Mouse (Mus musculus): Measurements from ENCODE around the gene Grb14. TPM values are rescaled to one million over a fixed set of nuclear protein-coding genes. Genes with fewer than 3 reads are reported as not detected.

The Grb14 gene
- polyA plus RNA-seq, 1 experiment from 2014 or later: 8.8 TPM

DNA sequence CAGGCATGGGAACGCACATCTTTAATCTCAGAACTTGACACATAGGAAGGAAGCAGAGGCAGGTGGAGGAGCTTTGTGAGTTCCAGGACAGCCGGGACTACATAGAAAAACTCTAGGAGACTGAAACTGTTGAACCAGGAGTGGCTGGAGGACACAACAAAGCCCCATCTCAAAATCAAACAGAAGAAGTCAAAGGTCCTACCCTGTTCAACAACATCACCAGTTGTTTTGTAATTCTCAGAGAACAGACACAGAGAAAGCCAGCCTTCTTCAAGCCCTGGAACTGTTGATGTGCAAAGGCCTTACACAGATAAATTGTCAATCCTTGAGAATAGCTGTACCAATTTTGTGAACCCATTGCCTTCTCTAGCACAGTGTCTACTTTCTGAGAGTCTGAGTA is 29.7 kb downstream of the Grb14 start:
- no peak for ATAC-seq (ENCODE audit: insufficient read depth, low FRiP score, low TSS enrichment)
- H3K4me3 ChIP-seq (ENCODE audit: low read depth, low read length): no peak overlapping the region
- no peak overlapping the region for H3K27ac ChIP-seq (ENCODE audit: low read depth, low read length)
- WGBS: 80% methylated on average over 2 of the region's 2 CpGs
- no peak overlapping the region for H3K9ac ChIP-seq (ENCODE audit: low read length)
- no peaks in the 10 kb centered on the region for H3K9me3 ChIP-seq (ENCODE audit: control insufficient read depth, low read length)
- H3K4me1 ChIP-seq (ENCODE audit: control insufficient read depth, insufficient read depth, low read length): no peaks in the 10 kb centered on the region
- no peaks in the 10 kb centered on the region for H3K36me3 ChIP-seq (ENCODE audit: control insufficient read depth, insufficient read depth, low read length)
- no peaks in the 10 kb centered on the region for H3K27me3 ChIP-seq (ENCODE audit: control insufficient read depth, insufficient read depth, low read length)
- H3K4me2 ChIP-seq (ENCODE audit: low read depth): no peak overlapping the region
- no peak for DNase-seq (ENCODE audit: low spot score)

DNA sequence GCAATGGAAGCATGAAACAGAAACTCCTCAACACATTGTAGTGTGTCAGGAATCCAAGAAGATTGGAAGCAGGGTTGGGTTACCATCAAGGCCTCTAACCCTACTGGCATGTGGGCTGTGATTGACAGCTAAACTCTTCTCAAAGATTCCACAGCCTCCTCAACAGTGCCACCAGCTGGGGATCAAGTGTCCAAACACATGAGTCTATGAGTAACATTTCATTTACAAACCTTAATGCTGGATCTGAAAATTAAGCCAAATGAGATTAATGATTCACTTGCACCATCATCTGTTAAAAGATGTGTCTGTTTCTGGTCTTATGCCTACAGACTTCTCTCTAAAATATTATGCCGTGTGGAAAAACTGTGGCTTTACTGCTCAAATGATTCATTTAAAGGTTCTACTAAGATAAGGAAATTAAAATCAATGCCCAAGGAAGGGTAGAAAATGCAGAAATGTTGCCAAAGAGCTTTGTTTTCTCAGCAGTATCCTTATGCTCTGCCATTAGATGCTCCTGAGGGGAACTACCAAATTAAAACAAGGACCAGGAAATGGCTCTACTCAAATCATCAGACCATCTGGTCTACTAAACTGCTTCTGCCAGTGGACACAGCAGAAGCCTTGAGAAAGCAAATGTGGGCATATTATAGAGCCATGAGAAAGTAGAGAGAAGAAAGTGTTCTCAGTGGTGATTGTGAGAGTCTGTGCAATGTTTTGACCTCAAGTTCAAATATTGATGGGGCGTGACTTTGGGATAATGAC is 35.2 kb downstream of the Grb14 start:
- Histone ChIP-seq H3K36me3 (ENCODE audit: control insufficient read depth, insufficient read depth, low read length) (no peaks in the 10 kb centered on the region), H3K4me2 (ENCODE audit: low read depth) (no peak overlapping the region), H3K4me1 (ENCODE audit: control insufficient read depth, insufficient read depth, low read length) (no peaks in the 10 kb centered on the region), H3K4me3 (ENCODE audit: low read depth, low read length) (no peak overlapping the region), H3K27me3 (ENCODE audit: control insufficient read depth, insufficient read depth, low read length) (no peaks in the 10 kb centered on the region), H3K9me3 (ENCODE audit: control insufficient read depth, low read length) (no peaks in the 10 kb centered on the region), H3K9ac (ENCODE audit: low read length) (no peak overlapping the region), H3K27ac (ENCODE audit: low read depth, low read length) (no peak overlapping the region)
- 92% methylated on average over 2 of the region's 2 CpGs for WGBS
- ATAC-seq (ENCODE audit: insufficient read depth, low FRiP score, low TSS enrichment) (no peak), DNase-seq (ENCODE audit: low spot score) (no peak)

DNA sequence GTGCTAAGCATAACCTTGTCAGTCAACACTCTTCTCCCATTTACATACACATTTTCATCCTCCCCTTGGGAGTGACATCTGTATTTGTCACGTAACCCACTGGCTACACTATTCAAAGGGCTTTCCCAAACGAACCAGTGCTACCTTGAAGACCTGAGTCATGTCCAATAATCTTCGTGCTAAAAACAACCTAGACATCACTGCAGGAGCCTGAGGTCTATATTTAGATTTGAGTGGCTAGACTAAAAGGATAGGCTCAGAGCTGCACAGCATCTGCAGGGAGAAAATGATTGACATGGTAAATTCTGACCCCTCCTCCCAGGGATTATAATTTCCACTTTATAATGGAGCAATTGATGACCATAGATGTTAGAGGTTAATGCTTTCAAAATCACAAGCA is 37.0 kb downstream of the Grb14 start:
- H3K9me3 ChIP-seq (ENCODE audit: control insufficient read depth, low read length): no peaks in the 10 kb centered on the region
- ATAC-seq (ENCODE audit: insufficient read depth, low FRiP score, low TSS enrichment) (no peak), DNase-seq (ENCODE audit: low spot score) (no peak)
- no peak overlapping the region for H3K4me2 ChIP-seq (ENCODE audit: low read depth)
- H3K9ac ChIP-seq (ENCODE audit: low read length): no peak overlapping the region
- no peaks in the 10 kb centered on the region for H3K4me1 ChIP-seq (ENCODE audit: control insufficient read depth, insufficient read depth, low read length)
- WGBS: 91% methylated on average over 3 of the region's 3 CpGs
- no peaks in the 10 kb centered on the region for H3K27me3 ChIP-seq (ENCODE audit: control insufficient read depth, insufficient read depth, low read length)
- no peak overlapping the region for H3K27ac ChIP-seq (ENCODE audit: low read depth, low read length)
- H3K4me3 ChIP-seq (ENCODE audit: low read depth, low read length): no peak overlapping the region
- no peaks in the 10 kb centered on the region for H3K36me3 ChIP-seq (ENCODE audit: control insufficient read depth, insufficient read depth, low read length)

DNA sequence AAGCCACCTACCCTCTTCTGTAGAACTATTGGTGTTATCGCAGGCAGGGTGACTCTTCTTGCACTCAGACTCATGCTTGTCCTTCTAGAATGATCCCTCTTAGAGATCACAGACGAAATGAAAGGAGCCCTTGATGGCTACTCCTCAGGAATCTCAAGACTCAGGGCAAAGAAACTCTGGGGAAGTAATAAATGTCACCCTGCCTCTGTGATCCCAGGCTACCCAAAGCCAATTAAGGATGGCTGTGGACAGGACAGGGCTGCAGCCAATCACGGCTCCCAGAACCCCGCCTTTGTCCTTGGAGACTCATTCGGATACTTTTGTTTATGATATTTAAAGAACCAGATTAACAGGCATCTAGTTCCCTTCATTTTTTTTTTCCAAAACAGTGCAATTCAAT is 49.2 kb downstream of the Grb14 start:
- H3K4me1 ChIP-seq (ENCODE audit: control insufficient read depth, insufficient read depth, low read length): no peaks in the 10 kb centered on the region
- H3K27ac ChIP-seq (ENCODE audit: low read depth, low read length): no peak overlapping the region
- H3K4me2 ChIP-seq (ENCODE audit: low read depth): no peak overlapping the region
- no peak overlapping the region for H3K4me3 ChIP-seq (ENCODE audit: low read depth, low read length)
- ATAC-seq (ENCODE audit: insufficient read depth, low FRiP score, low TSS enrichment) (no peak), DNase-seq (ENCODE audit: low spot score) (no peak)
- no peak overlapping the region for H3K9ac ChIP-seq (ENCODE audit: low read length)
- no peaks in the 10 kb centered on the region for H3K36me3 ChIP-seq (ENCODE audit: control insufficient read depth, insufficient read depth, low read length)
- WGBS: 61% methylated on average over 5 of the region's 5 CpGs
- H3K9me3 ChIP-seq (ENCODE audit: control insufficient read depth, low read length): no peaks in the 10 kb centered on the region
- no peaks in the 10 kb centered on the region for H3K27me3 ChIP-seq (ENCODE audit: control insufficient read depth, insufficient read depth, low read length)

DNA sequence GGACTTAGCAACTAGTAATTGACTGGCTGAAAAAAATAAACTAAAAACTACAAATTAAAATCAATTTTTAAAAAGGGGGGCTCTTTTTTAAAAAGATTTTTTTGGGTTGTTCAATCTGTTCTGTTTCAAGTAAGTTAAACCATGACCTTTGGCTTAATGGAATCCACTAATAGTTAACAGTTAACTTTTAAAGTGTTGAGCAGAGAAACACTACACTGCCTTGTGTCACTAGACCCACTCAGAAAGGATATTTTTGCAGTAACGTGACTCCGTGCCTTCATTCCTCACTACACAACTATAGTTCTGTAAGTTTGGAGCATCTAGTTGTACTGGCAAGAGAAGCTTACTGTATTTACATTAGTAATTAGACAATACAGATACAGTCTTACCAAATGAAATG is 50.2 kb downstream of the Grb14 start:
- H3K27me3 ChIP-seq (ENCODE audit: control insufficient read depth, insufficient read depth, low read length): no peaks in the 10 kb centered on the region
- no peak for DNase-seq (ENCODE audit: low spot score)
- no peaks in the 10 kb centered on the region for H3K36me3 ChIP-seq (ENCODE audit: control insufficient read depth, insufficient read depth, low read length)
- no peak overlapping the region for H3K27ac ChIP-seq (ENCODE audit: low read depth, low read length)
- no peak overlapping the region for H3K4me2 ChIP-seq (ENCODE audit: low read depth)
- 74% methylated on average over 2 of the region's 2 CpGs for WGBS
- H3K4me3 ChIP-seq (ENCODE audit: low read depth, low read length): no peak overlapping the region
- no peaks in the 10 kb centered on the region for H3K9me3 ChIP-seq (ENCODE audit: control insufficient read depth, low read length)
- ATAC-seq (ENCODE audit: insufficient read depth, low FRiP score, low TSS enrichment): no peak
- H3K4me1 ChIP-seq (ENCODE audit: control insufficient read depth, insufficient read depth, low read length): no peaks in the 10 kb centered on the region
- no peak overlapping the region for H3K9ac ChIP-seq (ENCODE audit: low read length)

DNA sequence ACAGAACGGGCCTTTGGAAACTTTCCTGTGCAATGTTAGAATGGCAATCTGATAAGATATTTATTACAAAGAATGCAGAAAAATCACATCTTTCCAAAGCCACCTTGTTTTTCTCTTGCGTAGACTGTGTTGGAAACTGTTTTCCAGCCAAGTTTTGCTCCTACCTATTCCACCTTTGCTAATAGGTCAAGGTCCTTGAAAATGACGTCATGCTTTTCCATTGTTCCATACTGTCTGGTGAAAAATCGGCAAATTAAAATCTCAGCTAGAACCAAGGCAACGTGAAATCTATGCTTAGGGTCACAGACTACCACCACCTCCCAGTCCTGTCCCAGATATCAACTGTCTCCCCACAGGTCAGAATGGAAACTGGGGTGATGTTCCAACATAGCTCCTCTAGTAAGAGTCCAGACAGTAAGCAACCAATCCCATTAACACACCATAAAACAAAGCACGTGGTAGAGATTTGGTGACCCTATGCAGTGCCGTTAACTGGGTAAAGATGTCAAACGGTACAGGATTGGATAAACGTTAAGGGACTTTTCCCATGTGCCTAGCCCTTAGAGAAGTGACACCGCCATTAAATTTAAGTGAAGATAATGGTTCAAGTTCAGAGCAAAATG is 50.9 kb downstream of the Grb14 start:
- no peak overlapping the region for H3K4me2 ChIP-seq (ENCODE audit: low read depth)
- H3K9ac ChIP-seq (ENCODE audit: low read length): no peak overlapping the region
- no peaks in the 10 kb centered on the region for H3K27me3 ChIP-seq (ENCODE audit: control insufficient read depth, insufficient read depth, low read length)
- no peak overlapping the region for H3K4me3 ChIP-seq (ENCODE audit: low read depth, low read length)
- DNase-seq (ENCODE audit: low spot score) (no peak), ATAC-seq (ENCODE audit: insufficient read depth, low FRiP score, low TSS enrichment) (no peak)
- no peak overlapping the region for H3K27ac ChIP-seq (ENCODE audit: low read depth, low read length)
- 86% methylated on average over 10 of the region's 10 CpGs for WGBS
- H3K9me3 ChIP-seq (ENCODE audit: control insufficient read depth, low read length): no peaks in the 10 kb centered on the region
- no peaks in the 10 kb centered on the region for H3K4me1 ChIP-seq (ENCODE audit: control insufficient read depth, insufficient read depth, low read length)
- no peaks in the 10 kb centered on the region for H3K36me3 ChIP-seq (ENCODE audit: control insufficient read depth, insufficient read depth, low read length)

DNA sequence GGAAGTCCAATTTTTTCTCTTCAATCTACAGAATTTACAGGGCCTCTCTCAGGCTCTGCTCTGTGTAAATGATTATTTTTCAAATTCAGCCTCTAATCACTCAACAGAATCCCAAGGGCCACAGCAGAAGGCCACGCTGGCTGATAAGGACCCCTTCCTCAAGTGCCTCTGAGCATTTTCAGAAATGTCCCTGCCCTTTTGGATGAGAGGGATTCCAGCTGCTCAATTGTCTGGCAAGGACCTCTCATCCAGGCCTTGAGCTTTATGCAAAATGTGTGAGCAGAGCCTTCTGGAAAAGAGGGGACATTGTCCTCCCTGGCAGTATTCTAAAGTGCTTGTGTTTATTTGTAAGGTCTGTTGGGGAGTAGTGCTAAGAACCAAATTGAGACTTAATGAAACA is 51.7 kb downstream of the Grb14 start:
- no peak overlapping the region for H3K27ac ChIP-seq (ENCODE audit: low read depth, low read length)
- H3K9ac ChIP-seq (ENCODE audit: low read length): no peak overlapping the region
- 69% methylated on average over 1 of the region's 1 CpGs for WGBS
- no peaks in the 10 kb centered on the region for H3K9me3 ChIP-seq (ENCODE audit: control insufficient read depth, low read length)
- H3K27me3 ChIP-seq (ENCODE audit: control insufficient read depth, insufficient read depth, low read length): no peaks in the 10 kb centered on the region
- H3K4me3 ChIP-seq (ENCODE audit: low read depth, low read length): no peak overlapping the region
- H3K4me1 ChIP-seq (ENCODE audit: control insufficient read depth, insufficient read depth, low read length): no peaks in the 10 kb centered on the region
- H3K4me2 ChIP-seq (ENCODE audit: low read depth): no peak overlapping the region
- no peak for DNase-seq (ENCODE audit: low spot score)
- H3K36me3 ChIP-seq (ENCODE audit: control insufficient read depth, insufficient read depth, low read length): no peaks in the 10 kb centered on the region
- no peak for ATAC-seq (ENCODE audit: insufficient read depth, low FRiP score, low TSS enrichment)

DNA sequence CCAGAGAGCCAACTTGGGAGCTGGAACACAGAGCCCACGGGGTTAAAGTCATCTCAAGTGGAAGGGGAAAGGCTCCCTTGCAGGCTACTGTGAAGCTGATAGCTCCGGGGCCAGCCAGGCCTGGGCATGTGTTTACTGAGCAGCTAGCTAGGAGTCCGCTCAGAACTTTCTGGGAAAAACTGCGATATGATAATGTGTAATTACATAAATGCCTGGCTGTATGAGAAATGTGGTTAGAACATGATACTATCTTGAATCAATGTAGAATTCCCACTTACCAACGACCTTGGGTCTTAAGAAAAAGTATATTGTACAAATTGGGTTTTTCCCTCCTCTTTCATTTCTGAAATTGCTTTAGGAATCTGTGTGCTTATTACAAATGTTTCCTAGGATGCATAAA is 53.0 kb downstream of the Grb14 start:
- 72% methylated on average over 5 of the region's 5 CpGs for WGBS
- H3K27ac ChIP-seq (ENCODE audit: low read depth, low read length): no peak overlapping the region
- H3K36me3 ChIP-seq (ENCODE audit: control insufficient read depth, insufficient read depth, low read length): no peaks in the 10 kb centered on the region
- H3K4me2 ChIP-seq (ENCODE audit: low read depth): no peak overlapping the region
- no peak for DNase-seq (ENCODE audit: low spot score)
- H3K4me1 ChIP-seq (ENCODE audit: control insufficient read depth, insufficient read depth, low read length): no peaks in the 10 kb centered on the region
- H3K9ac ChIP-seq (ENCODE audit: low read length): no peak overlapping the region
- H3K4me3 ChIP-seq (ENCODE audit: low read depth, low read length): no peak overlapping the region
- no peak for ATAC-seq (ENCODE audit: insufficient read depth, low FRiP score, low TSS enrichment)
- no peaks in the 10 kb centered on the region for H3K27me3 ChIP-seq (ENCODE audit: control insufficient read depth, insufficient read depth, low read length)
- no peaks in the 10 kb centered on the region for H3K9me3 ChIP-seq (ENCODE audit: control insufficient read depth, low read length)

DNA sequence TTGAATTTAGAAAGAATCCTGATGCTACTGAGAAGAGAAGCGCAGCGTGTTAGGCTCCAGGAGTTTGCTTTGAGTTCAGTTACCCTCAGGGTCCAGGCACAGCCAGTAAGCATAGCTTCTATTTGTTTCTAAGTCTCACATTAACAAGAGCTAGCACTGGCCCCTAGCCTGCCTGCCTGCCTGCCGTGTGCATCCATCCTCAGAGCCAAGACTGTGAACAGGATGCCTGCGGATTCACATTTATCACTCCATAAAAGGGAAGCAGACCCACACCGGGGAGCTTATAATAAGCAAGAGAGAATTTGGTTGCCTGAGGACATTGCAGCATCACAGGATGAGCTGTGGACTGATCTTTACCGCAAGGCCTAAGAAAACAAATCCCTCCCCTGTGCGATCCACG is 53.8 kb downstream of the Grb14 start:
- Histone ChIP-seq H3K36me3 (ENCODE audit: control insufficient read depth, insufficient read depth, low read length) (no peaks in the 10 kb centered on the region), H3K9me3 (ENCODE audit: control insufficient read depth, low read length) (no peaks in the 10 kb centered on the region), H3K4me1 (ENCODE audit: control insufficient read depth, insufficient read depth, low read length) (no peaks in the 10 kb centered on the region), H3K27me3 (ENCODE audit: control insufficient read depth, insufficient read depth, low read length) (no peaks in the 10 kb centered on the region), H3K4me3 (ENCODE audit: low read depth, low read length) (no peak overlapping the region), H3K4me2 (ENCODE audit: low read depth) (no peak overlapping the region), H3K9ac (ENCODE audit: low read length) (no peak overlapping the region), H3K27ac (ENCODE audit: low read depth, low read length) (no peak overlapping the region)
- ATAC-seq (ENCODE audit: insufficient read depth, low FRiP score, low TSS enrichment) (no peak), DNase-seq (ENCODE audit: low spot score) (no peak)
- 61% methylated on average over 8 of the region's 8 CpGs for WGBS
